In the genomic region with DNA sequence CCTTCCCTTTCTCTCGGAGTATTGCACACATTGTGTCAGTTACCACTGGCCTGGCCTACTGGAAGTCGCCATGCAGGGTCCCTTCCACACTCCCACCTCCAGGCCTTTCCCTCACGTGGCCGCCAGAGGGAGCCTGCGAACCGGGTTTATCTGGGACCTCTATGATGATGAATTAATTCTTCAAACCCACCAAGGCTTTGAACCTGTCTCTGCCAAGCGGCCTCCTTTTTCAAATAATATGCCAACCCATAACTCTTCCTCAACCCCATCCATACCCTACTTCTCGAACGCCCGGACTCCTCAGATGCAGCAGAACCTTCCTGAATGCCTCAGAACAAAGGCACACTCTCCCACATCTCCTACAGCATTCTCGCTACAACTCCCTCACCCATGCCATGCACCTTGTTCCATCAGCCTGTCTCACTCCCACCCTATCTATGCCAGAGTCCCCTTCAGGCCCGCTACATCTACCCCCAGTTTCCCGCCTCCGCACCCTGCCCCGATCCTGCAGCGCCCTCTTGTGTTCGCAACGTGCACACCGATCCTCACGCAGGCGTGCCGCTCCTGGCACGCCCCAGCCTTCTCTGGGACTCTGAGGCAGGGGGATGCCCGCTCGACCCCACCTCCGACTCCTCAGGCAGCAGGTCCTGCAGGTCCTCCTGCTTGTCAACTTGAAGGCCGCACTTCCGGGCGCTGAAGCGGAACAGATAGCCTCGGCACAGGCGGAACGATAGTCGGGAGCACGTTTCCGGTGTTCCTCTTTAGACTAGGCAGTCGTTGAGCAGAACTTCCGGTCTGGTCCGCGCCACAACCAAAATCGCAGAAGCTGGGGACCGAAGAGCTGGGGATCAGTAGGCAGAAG, we compare ENCODE assay signal across 8 mouse cellular contexts. TPM values are rescaled to one million over a fixed set of nuclear protein-coding genes. Genes with fewer than 3 reads are reported as not detected.
DNase-seq lines count a peak whose midpoint lies in the region; ATAC-seq lines count a peak whose summit lies in the region.

No protein-coding gene starts in this region.

- DNase-seq in CD8-positive naive resting alpha-beta T cell, adult 2 months (ENCODE audit: low read depth in 2 of 2, low spot score in 2 of 2): peak; percentile 90 to 93
- DNase-seq in c-Kit-negative CD71-positive TER-119-positive erythroid progenitor cells, embryonic 14.5 days (ENCODE audit: low read depth, low spot score): peak; percentile 78
- peak; percentile 91 for DNase-seq in fibroblast of lung, adult 2 months (ENCODE audit: low read depth)
- DNase-seq in kidney, postnatal 10 days: peak; percentile 95
- peak; percentile 94 for DNase-seq in naive thymus-derived CD4-positive, alpha-beta T cell, adult 2 months (ENCODE audit: low read depth)
- DNase-seq in splenic B cell, adult 2 months (ENCODE audit: low read depth, low spot score): peak; percentile 88

- peak overlapping the region; percentile 76 to 84 for H3K4me3 ChIP-seq in heart, embryonic 14.5 days (ENCODE audit: control insufficient read depth in 1 of 2, insufficient read depth in 1 of 2, low read depth in 1 of 2, low read length in 2 of 2)
- peak overlapping the region; percentile 73 for H3K4me3 ChIP-seq in liver, embryonic 12.5 days

- peaks cover 36% of the 10 kb centered on the region for H3K36me3 ChIP-seq in heart, embryonic 14.5 days (ENCODE audit: control insufficient read depth, insufficient read depth, low read length)
- peaks cover 38% of the 10 kb centered on the region for H3K36me3 ChIP-seq in liver, embryonic 12.5 days
- H3K36me3 ChIP-seq in splenic B cell, adult 2 months (ENCODE audit: control insufficient read depth, insufficient read depth, low read length, poor library complexity, severe bottlenecking): 0 out of 2 replicates have a peak, but pooled peaks cover 1% of the 10 kb centered on the region

- H3K4me2 ChIP-seq in heart, embryonic 14.5 days (ENCODE audit: low read length): peak overlapping the region; percentile 94
- peak overlapping the region; percentile 78 for H3K4me2 ChIP-seq in liver, embryonic 12.5 days

- under 1% methylated on average over 42 of the region's 42 CpGs for WGBS in heart, embryonic 14.5 days
- WGBS in liver, embryonic 12.5 days (ENCODE audit: insufficient replicate concordance): under 1% methylated on average over 42 of the region's 42 CpGs

- H3K9me3 ChIP-seq in heart, embryonic 14.5 days (ENCODE audit: control insufficient read depth, low read length): no peaks in the 10 kb centered on the region
- H3K9me3 ChIP-seq in liver, embryonic 12.5 days (replicated peaks): no peaks in the 10 kb centered on the region

- peaks cover 6% of the 10 kb centered on the region; the same call in 1 of the 2 replicates for H3K27me3 ChIP-seq in heart, embryonic 14.5 days (ENCODE audit: control insufficient read depth, insufficient read depth, low read length)
- 0 out of 2 replicates have a peak, but pooled peaks cover 6% of the 10 kb centered on the region for H3K27me3 ChIP-seq in liver, embryonic 12.5 days (replicated peaks)
- H3K27me3 ChIP-seq in splenic B cell, adult 2 months (ENCODE audit: control insufficient read depth, insufficient read depth, low read length, poor library complexity, severe bottlenecking): no peaks in the 10 kb centered on the region

- peak; percentile 62 for ATAC-seq in heart, embryonic 14.5 days (ENCODE audit: insufficient number of reproducible peaks, insufficient read depth, low FRiP score, low read depth)
- peak; percentile 87 for ATAC-seq in liver, embryonic 12.5 days

- H3K27ac ChIP-seq in heart, embryonic 14.5 days (replicated peaks in 1 of 2; ENCODE audit: control insufficient read depth in 1 of 2, insufficient read depth in 1 of 2, low read depth in 2 of 2, low read length in 2 of 2): peak overlapping the region; percentile 94 to 95
- H3K27ac ChIP-seq in liver, embryonic 12.5 days: peak overlapping the region; percentile 92

- peaks cover 6 to 13% of the 10 kb centered on the region in 2 experiments for H3K4me1 ChIP-seq in heart, embryonic 14.5 days (ENCODE audit: control insufficient read depth in 2 of 2, insufficient read depth in 2 of 2, low read length in 2 of 2)
- peaks cover 30% of the 10 kb centered on the region for H3K4me1 ChIP-seq in liver, embryonic 12.5 days

- H3K9ac ChIP-seq in heart, embryonic 14.5 days (ENCODE audit: low read length): peak overlapping the region; percentile 91
- H3K9ac ChIP-seq in liver, embryonic 12.5 days: peak overlapping the region; percentile 80

RNA-seq across cellular contexts. Expression of gene Zbtb45, which starts 0.5 kb away (rescaled TPM):
- 12.8 and 17.2 TPM in 2 replicates for polyA plus RNA-seq in heart, embryonic 14.5 days (2014; fragmentation: Nextera tagmentation; extraction: Ambion mirVana)
- 16.2 and 20.0 TPM in 2 replicates for polyA plus RNA-seq in liver, embryonic 12.5 days (2016; fragmentation: Nextera tagmentation; extraction: Ambion mirVana)

RNA-seq across cellular contexts. Expression of gene Trim28, which starts 10.5 kb away (rescaled TPM):
- polyA plus RNA-seq in heart, embryonic 14.5 days (2014; fragmentation: Nextera tagmentation; extraction: Ambion mirVana): 210 and 224 TPM in 2 replicates
- 201 and 203 TPM in 2 replicates for polyA plus RNA-seq in liver, embryonic 12.5 days (2016; fragmentation: Nextera tagmentation; extraction: Ambion mirVana)

RNA-seq across cellular contexts. Expression of gene Slc27a5, which starts 11.4 kb away (rescaled TPM):
- 0.08 TPM in 1 of 2 replicates, not detected in the other for polyA plus RNA-seq in heart, embryonic 14.5 days (2014; fragmentation: Nextera tagmentation; extraction: Ambion mirVana)
- 1.3 and 1.5 TPM in 2 replicates for polyA plus RNA-seq in liver, embryonic 12.5 days (2016; fragmentation: Nextera tagmentation; extraction: Ambion mirVana)

RNA-seq across cellular contexts. Expression of gene Chmp2a, which starts 25.2 kb away (rescaled TPM):
- 153 and 165 TPM in 2 replicates for polyA plus RNA-seq in heart, embryonic 14.5 days (2014; fragmentation: Nextera tagmentation; extraction: Ambion mirVana)
- polyA plus RNA-seq in liver, embryonic 12.5 days (2016; fragmentation: Nextera tagmentation; extraction: Ambion mirVana): 133 and 134 TPM in 2 replicates

RNA-seq across cellular contexts. Expression of gene Ube2m, which starts 28.7 kb away (rescaled TPM):
- polyA plus RNA-seq in heart, embryonic 14.5 days (2014; fragmentation: Nextera tagmentation; extraction: Ambion mirVana): 151 and 180 TPM in 2 replicates
- 145 and 148 TPM in 2 replicates for polyA plus RNA-seq in liver, embryonic 12.5 days (2016; fragmentation: Nextera tagmentation; extraction: Ambion mirVana)

Comparison
In these comparisons a context has a peak if more than half of its experiments do, and no peak if none do; other contexts are left out.
1. Peak in every context shown above with its lines: DNase-seq, ATAC-seq, H3K4me3 ChIP-seq and H3K27ac ChIP-seq.